Mouse (Mus musculus) liver, adult (tissue): ENCODE results near the gene Thada.

Experiments used
- GATA4 ChIP-seq: IDR thresholded peaks from 2 replicates; pipeline ENCODE4 v1.6.1; 2014; ENCODE audit warnings: mild to moderate bottlenecking, low read length; ENCODE audit not compliant: insufficient replicate concordance

Gene Thada

GRCm38 (mm10) chr17:84193411-84193810, 272.6 kb downstream of the Thada start:
- no peak for TF ChIP-seq GATA4

DNA sequence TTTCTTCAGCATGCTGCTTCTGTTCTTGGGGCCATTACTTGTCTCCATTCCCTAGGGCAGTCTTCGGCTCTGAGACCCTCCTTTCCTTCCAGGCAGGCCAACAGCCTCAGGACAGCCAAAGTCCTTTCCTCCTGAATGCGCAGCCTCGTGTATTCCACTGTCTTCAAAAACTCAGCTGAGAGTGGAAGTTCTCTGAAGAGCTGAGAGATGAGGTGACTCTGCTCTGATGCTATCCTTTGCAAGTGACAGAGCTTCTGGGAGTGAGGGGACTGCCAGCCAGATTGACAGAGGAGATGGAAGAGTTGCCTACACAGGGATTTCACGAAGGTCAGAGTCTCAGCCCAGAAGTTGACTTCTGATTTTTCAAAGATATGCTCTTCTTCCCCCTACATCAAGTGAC, 274.1 kb downstream of the Thada start:
- no peak for TF ChIP-seq GATA4

- no peak for TF ChIP-seq GATA4
Observed at GRCm38 (mm10) chr17:84190885-84191284, 275.1 kb downstream of the Thada start.

DNA sequence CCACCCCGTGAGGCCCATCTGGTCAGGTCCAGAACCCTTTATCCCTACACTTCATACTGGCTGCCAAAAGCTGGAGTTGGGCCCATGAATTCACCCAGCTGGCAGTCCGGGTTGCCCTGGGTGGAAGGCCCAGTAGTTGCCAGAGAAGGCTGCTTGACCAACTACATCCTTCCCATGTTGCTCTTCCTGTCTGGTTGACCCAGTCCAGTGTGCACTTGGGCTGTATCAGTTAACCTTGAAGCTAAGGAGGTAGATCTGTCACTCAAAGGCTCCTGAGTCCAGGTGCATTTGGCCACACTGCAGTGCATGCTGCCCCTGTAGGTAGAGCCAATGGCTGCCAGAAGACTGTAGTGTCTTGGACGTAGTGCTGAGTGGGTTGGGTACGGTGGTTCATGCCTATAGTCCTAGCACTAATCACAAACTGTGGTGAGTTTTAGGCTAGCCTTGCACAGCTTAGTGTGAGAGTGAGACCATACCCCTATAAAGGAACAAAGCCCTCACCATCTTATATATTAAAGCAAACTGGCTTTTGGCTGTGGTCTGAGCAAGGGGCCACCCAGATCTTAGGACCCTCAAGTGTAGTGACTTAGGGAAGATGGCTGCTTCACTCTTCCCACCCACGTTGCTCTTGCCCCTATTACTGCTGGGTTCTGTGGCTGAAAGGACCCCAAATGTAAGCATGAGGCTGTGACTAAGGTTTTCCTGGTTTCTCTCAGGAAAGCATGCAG, 276.7 kb downstream of the Thada start:
- no peak for TF ChIP-seq GATA4

GRCm38 (mm10) chr17:84188374-84188961, 277.5 kb downstream of the Thada start:
- TF ChIP-seq GATA4, result peak; percentile 90; the same call in 1 of the 2 replicates

DNA sequence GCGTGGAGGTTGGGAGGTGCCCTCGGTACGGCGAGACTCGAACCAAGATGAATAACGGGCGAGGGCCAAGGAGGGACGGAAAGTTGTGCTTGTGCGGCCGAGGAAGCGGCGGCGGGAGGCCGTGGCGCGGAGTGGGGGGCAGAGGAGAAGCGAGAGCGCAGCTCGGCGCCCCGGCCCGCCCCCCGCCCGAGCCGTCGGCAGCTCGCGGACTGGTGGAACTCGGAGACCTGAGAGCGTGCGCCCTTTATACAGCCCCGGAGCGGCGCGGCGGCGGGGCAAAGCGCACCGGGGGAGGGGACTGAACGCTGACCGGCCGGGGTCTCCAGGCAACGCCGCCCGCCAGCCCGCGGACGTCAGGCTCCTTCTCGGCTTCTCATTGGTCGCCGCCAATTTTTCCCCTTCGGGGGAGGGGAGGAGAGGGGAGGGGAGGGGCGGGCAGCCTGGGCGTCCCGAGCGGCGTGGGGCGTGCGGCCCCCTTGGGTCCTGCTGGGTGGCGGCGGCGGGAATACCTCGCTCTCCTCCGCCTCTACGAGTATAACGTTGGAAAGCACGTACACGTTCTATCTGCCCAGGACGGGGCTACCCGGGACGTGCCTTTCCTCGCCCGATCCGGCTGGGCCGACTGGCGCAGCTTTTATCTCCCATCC, 278.2 kb downstream of the Thada start, which contains the start of gene Zfp36l2:
Gene Zfp36l2, minus strand, starts transcription at position 221 of the 647 bp plus-strand sequence.
- no peak for TF ChIP-seq GATA4

GRCm38 (mm10) chr17:84186451-84187202, 279.4 kb downstream of the Thada start:
- no peak for TF ChIP-seq GATA4

DNA sequence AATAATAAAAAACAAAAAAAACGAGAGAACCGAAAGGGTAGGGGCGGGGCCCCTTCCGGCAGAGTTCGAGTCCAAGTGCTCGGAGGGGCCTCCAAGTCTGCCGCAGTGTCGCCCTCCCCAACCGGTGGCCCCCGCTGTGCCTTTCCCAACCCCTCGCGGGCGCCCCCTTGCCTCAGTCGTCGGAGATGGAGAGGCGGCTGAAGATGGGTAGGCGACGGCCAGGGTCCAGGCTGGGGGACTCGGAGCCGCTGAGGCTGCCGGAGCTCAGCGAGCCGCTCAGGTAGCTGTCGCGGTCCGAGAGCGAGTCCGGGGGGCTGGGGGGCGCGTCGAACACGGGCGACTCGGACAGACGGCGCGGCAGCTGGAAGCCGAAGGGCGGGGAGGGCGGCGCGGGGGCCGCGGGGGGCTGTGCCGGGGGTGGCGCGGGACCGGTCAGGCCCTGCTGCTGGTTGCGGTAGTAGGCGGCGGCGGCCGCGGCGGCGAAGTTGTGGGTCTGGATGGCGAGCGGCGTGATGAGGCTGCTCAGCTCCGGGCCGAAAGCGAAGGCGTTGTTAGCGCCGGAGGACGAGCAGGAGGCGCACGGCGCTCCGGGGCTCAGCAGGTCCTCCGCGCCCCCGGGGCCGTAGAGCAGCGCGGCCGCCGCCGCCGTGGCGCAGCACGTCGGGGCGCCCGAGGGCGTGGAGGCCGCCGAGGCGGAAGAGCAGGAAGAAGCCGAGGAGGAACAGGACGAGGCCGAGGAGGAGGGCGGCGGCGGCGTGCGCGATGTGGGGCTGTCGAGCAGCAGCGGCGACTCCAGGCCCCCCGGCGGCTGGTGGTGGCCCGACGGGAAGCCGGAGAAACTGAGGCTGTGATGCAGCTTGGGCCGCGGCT, 280.2 kb downstream of the Thada start:
- no peak for TF ChIP-seq GATA4

DNA sequence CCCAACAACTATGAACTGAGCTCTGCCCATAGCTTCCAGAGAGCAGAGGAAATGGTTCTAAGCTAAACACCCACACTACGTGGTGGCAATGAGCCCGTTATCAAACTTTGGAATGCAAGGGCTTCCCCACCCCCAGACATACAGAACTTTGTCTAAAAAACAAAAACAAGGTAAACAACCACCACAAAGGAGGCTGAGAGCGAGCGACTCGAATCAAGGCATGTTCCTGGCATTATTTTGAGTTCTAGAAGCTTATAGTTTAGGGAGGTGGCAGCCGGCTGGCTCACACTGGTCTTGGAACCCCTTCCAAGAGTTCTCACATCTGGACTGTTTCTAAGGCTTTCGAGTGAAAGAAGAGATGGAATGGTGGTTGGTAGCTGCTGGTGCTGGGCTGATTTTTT, 281.0 kb downstream of the Thada start:
- TF ChIP-seq GATA4, result no peak

GRCm38 (mm10) chr17:84183291-84183781, 282.7 kb downstream of the Thada start:
- peak; percentile 52; the same call in 1 of the 2 replicates for TF ChIP-seq GATA4

GRCm38 (mm10) chr17:84182311-84183271, 283.4 kb downstream of the Thada start:
- TF ChIP-seq GATA4, result no peak

GRCm38 (mm10) chr17:84181502-84182310, 284.3 kb downstream of the Thada start:
- no peak for TF ChIP-seq GATA4
